Mouse (Mus musculus) central nervous system, embryonic 14 days (tissue): ENCODE data around the gene Olfr1176. TPM values are rescaled to one million over a fixed set of nuclear protein-coding genes. Genes with fewer than 3 reads are reported as not detected.

ENCODE experiments used
- polyA plus RNA-seq: library from polyadenylated mRNA; depleted of rRNA; stranded (reverse); fragments of >200 nt; gene quantifications from 2 replicates; pipeline ENCODE4 v1.2.3, GENCODE M21; 2012; rRNA removed

Olfr1176 gene
- polyA plus RNA-seq: not detected in 2 replicates

GRCm38 (mm10) chr2:88336421-88336820 is at the start of gene Olfr1176:
Gene Olfr1176, plus strand, starts transcription at chr2:88336721.

GRCm38 (mm10) chr2:88315035-88315434 is 21.5 kb upstream of the Olfr1176 start, which contains the start of gene Olfr1174-ps:
Gene Olfr1174-ps, minus strand, starts transcription at chr2:88315135.

GRCm38 (mm10) chr2:88327115-88327514 is 9.4 kb upstream of the Olfr1176 start, which contains the start of gene Olfr1175-ps:
Gene Olfr1175-ps, minus strand, starts transcription at chr2:88327215.

GRCm38 (mm10) chr2:88346392-88346791 is 9.9 kb downstream of the Olfr1176 start, which contains the start of gene Olfr1177-ps:
Gene Olfr1177-ps, minus strand, starts transcription at chr2:88346492.

GRCm38 (mm10) chr2:88386762-88387161 is 50.2 kb downstream of the Olfr1176 start, which contains the start of gene Olfr1178:
Gene Olfr1178, plus strand, starts transcription at chr2:88387062.

Other genes with a start within 250 kb of the Olfr1176 start
- not detected in 2 replicates for gene Olfr1164, start 242.8 kb upstream of the Olfr1176 start, polyA plus RNA-seq
- gene Olfr1166, start 208.4 kb upstream of the Olfr1176 start, polyA plus RNA-seq: not detected in 2 replicates
- gene Olfr1167, start 181.5 kb upstream of the Olfr1176 start, polyA plus RNA-seq: not detected in 2 replicates
- not detected in 2 replicates for gene Olfr1168, start 154.8 kb upstream of the Olfr1176 start, polyA plus RNA-seq
- gene Olfr1170, start 108.4 kb upstream of the Olfr1176 start, polyA plus RNA-seq: not detected in 2 replicates
- gene Olfr1173, start 56.8 kb upstream of the Olfr1176 start, polyA plus RNA-seq: not detected in 2 replicates
- not detected in 2 replicates for gene Olfr1174-ps, start 21.6 kb upstream of the Olfr1176 start, polyA plus RNA-seq
- not detected in 2 replicates for gene Olfr1175-ps, start 9.5 kb upstream of the Olfr1176 start, polyA plus RNA-seq
- gene Olfr1177-ps, start 9.8 kb downstream of the Olfr1176 start, polyA plus RNA-seq: not detected in 2 replicates
- not detected in 2 replicates for gene Olfr1178, start 50.3 kb downstream of the Olfr1176 start, polyA plus RNA-seq
- gene Olfr1179, start 69.7 kb downstream of the Olfr1176 start, polyA plus RNA-seq: not detected in 2 replicates
- gene Olfr1180, start 82.4 kb downstream of the Olfr1176 start, polyA plus RNA-seq: not detected in 2 replicates
- gene Olfr1181, start 89.5 kb downstream of the Olfr1176 start, polyA plus RNA-seq: not detected in 2 replicates
- not detected in 2 replicates for gene Gm13757, start 112.4 kb downstream of the Olfr1176 start, polyA plus RNA-seq
- not detected in 2 replicates for gene Olfr1183, start 118.1 kb downstream of the Olfr1176 start, polyA plus RNA-seq
- gene Olfr1184, start 146.9 kb downstream of the Olfr1176 start, polyA plus RNA-seq: not detected in 2 replicates
- not detected in 2 replicates for gene Olfr1185-ps1, start 156.6 kb downstream of the Olfr1176 start, polyA plus RNA-seq
- not detected in 2 replicates for gene Olfr1186, start 181.8 kb downstream of the Olfr1176 start, polyA plus RNA-seq
- gene Olfr1188, start 220.2 kb downstream of the Olfr1176 start, polyA plus RNA-seq: not detected in 2 replicates
- not detected in 2 replicates for gene Olfr1189, start 249.7 kb downstream of the Olfr1176 start, polyA plus RNA-seq